Mouse (Mus musculus): ENCODE measurements around the gene Chchd6.

The Chchd6 gene

GRCm38 (mm10) chr6:89595018-89595776, at the start of gene Chchd6:
Gene Chchd6, minus strand, starts transcription at chr6:89595652.
- peak; percentile 95 for DNase-seq

- peak; percentile 94 to 97 for DNase-seq
Measured at GRCm38 (mm10) chr6:89644271-89645075, 49.0 kb upstream of the Chchd6 start.

GRCm38 (mm10) chr6:89643798-89644270, 48.4 kb upstream of the Chchd6 start, which contains the start of gene Txnrd3:
Gene Txnrd3, plus strand, starts transcription at chr6:89643988.
- DNase-seq, result peak; percentile 95

- peak; percentile 34 to 56 for DNase-seq
Measured at GRCm38 (mm10) chr6:89639025-89639424, 43.6 kb upstream of the Chchd6 start.

- DNase-seq, result no peak
Measured at GRCm38 (mm10) chr6:89637977-89638376, 42.5 kb upstream of the Chchd6 start.

GRCm38 (mm10) chr6:89634400-89634799, 38.9 kb upstream of the Chchd6 start:
- no peak for DNase-seq

- DNase-seq, result no peak
Measured at GRCm38 (mm10) chr6:89633115-89633514, 37.7 kb upstream of the Chchd6 start.

GRCm38 (mm10) chr6:89631809-89632562, 36.5 kb upstream of the Chchd6 start:
- peak; percentile 80 to 85 for DNase-seq

- no peak for DNase-seq
Measured at GRCm38 (mm10) chr6:89628045-89628785, 32.8 kb upstream of the Chchd6 start.

- DNase-seq, result no peak
Measured at GRCm38 (mm10) chr6:89622647-89623046, 27.2 kb upstream of the Chchd6 start.

GRCm38 (mm10) chr6:89615373-89615755, 19.9 kb upstream of the Chchd6 start:
- DNase-seq, result no peak

GRCm38 (mm10) chr6:89614596-89615372, 19.3 kb upstream of the Chchd6 start:
- no peak for DNase-seq

- no peak for DNase-seq
Measured at GRCm38 (mm10) chr6:89614107-89614471, 18.6 kb upstream of the Chchd6 start.

GRCm38 (mm10) chr6:89613336-89614106, 18.1 kb upstream of the Chchd6 start:
- peak; percentile 41 to 59 for DNase-seq

- DNase-seq, result no peak
Measured at GRCm38 (mm10) chr6:89607999-89608398, 12.5 kb upstream of the Chchd6 start.

- DNase-seq, result no peak
Measured at GRCm38 (mm10) chr6:89606096-89606495, 10.6 kb upstream of the Chchd6 start.

GRCm38 (mm10) chr6:89596510-89596909, 1.1 kb upstream of the Chchd6 start:
- no peak for DNase-seq

- DNase-seq, result no peak
Measured at GRCm38 (mm10) chr6:89595777-89596146, 310 bp upstream of the Chchd6 start.

GRCm38 (mm10) chr6:89592016-89592415, 3.4 kb downstream of the Chchd6 start:
- DNase-seq, result no peak

- DNase-seq, result no peak
Measured at GRCm38 (mm10) chr6:89591531-89591930, 3.9 kb downstream of the Chchd6 start.

- DNase-seq, result no peak
Measured at GRCm38 (mm10) chr6:89585696-89586095, 9.8 kb downstream of the Chchd6 start.
